Mouse (Mus musculus): ENCODE data around the gene F10.

DNA sequence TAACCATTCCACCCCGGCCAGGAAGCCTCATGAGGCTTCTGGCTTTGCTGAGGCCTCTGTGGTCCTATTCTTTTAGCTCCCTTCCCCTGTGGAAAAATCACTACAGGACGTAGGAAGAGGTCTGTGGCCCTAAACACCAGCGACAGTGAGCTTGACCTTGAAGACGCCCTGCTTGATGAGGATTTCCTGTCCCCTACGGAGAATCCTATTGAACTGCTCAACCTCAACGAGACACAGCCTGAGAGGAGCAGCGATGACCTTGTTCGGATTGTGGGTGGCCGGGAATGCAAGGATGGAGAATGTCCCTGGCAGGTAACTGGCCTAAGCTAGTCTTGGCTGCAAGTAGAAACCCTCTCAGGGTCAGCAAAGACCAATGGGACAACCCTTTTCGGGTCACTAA lies 13.4 kb downstream of the F10 start:
- no peak for TF ChIP-seq CTCF (IDR thresholded peaks at IDR 0.05; ENCODE audit: control insufficient read depth, insufficient read depth, low read length)
- no peak for TF ChIP-seq POLR2A (IDR thresholded peaks at IDR 0.05; ENCODE audit: borderline replicate concordance, control insufficient read depth, low read depth, low read length)

Measured in bone marrow, adult 2 months (tissue).